Mouse (Mus musculus) lung, adult 2 months (tissue): Measurements from ENCODE around the gene Dennd4c.

ENCODE experiments used
- CTCF ChIP-seq: fragments of 200-500 bp; IDR thresholded peaks from 2 replicates; pipeline ENCODE4 v1.5.1; 2011; ENCODE audit warnings: mild to moderate bottlenecking, low read length, control low read depth; ENCODE audit not compliant: insufficient read depth
- POLR2A ChIP-seq: fragments of 200-500 bp; IDR thresholded peaks from 2 replicates; pipeline ENCODE4 v1.6.1; 2011; ENCODE audit warnings: low read depth, mild to moderate bottlenecking, control low read depth, low read length, borderline replicate concordance; ENCODE audit errors: extremely low read depth

DNA sequence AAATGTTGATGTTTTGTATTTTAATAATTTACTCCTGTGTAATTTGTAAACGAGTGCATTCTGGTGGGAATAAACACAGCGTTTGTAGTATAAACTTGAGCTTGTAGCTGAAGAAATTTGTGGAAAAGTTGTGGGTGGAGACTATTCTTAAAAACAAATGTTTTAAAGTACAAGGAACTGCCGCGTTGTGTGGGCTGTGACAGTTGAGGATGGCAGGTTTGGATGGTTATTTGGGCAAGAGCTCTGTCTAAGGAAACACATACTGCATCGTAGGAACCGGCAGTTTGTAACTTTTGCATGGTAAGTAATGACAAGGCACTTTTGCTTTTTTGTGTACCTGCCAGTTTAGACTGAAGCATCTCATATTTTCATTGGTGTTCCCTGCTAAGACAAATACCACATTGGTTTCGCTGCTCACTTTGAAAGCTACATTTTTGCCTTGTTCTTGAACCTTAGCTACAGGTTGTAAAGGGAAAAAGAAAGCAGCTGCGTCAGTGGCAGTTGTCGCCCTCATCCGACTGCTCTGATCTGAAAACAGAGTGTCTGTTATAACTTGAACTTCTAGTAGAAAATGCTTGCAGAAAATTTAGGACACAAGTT, 2.1 kb downstream of the Dennd4c start:
- TF ChIP-seq CTCF: no peak
- no peak for TF ChIP-seq POLR2A
